Mouse (Mus musculus): Measurements from ENCODE around the gene Ntn3.

DNA sequence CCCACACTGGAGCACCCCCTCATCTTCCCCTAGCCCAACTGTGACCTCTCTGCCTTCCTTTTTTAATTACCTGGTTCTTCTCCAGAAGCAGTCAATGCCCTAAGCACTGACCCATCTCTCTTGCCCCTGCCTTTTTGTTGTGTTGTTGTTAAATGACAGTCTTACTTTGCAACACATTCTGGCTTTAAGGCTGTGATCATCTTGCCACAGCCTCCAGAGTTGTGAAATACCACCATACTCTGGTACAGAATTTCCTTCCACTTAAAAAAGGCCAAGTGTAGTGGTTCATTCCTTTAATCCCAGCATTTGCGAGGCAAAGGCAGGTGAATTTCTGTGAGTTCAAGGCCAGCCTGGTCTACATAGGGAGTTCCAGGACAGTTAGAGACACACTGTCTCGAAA lies 18.4 kb downstream of the Ntn3 start:
- no peak for TF ChIP-seq POLR2A (IDR thresholded peaks at IDR 0.05; ENCODE audit: insufficient read depth, low read depth, low read length)
- TF ChIP-seq CTCF (IDR thresholded peaks at IDR 0.05): no peak
